ENCODE assay signal across 7 mouse cellular contexts in the genomic region with DNA sequence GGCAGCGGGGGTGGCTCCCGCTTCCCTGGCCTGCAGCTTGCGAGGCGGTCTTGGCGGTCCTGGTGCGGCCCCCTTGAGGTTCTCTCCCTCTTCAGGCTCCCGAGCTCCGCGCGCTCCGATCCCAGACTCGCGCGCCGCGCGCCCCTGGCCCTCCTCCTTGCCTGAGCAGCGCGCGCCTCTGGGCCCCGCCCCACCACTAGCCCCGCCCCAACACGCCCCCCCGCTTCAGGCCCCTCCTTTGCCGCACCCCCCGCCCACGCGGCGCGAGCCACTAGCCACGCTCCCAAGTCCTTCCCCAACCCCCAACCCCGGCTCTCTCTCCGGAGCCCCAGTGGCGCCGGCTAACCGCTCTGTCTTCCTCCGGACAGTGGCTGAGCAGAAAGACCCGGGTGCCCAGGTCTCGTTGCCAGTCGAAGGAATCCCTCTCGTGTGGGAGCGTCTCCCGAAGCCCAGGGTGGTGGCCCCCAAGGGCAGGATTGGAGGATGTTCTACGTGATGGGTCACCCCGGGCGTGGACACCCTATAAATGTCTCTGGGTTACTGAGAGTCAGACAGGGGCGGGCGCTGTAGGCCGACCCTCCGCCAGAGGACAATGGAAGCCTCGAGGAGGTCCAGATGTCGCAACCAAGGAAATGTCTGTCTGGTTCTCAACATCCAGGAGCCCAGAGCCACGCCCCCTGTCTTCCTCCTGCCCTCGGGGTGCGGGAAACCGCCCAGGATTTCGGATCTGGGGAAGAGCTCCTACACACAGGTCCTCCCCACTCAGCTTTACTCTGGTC. TPM values are rescaled to one million over a fixed set of nuclear protein-coding genes. Genes with fewer than 3 reads are reported as not detected.
A peak's percentile ranks its signal among the peaks of the same experiment; 100 is the strongest.
DNase-seq lines count a peak whose midpoint lies in the region; ATAC-seq and TF ChIP-seq lines count a peak whose summit lies in the region.

No protein-coding gene starts in this region.

- DNase-seq in adrenal gland, postnatal 4 days (ENCODE audit: low spot score in 2 of 2) = peak; percentile 73 to 82
- peak; percentile 54 for DNase-seq in liver, adult 2 months (ENCODE audit: extremely low read depth, low read depth, low spot score)
- peak; percentile 71 to 86 for DNase-seq in spleen, postnatal 4 days (ENCODE audit: low spot score in 2 of 2)

- peak overlapping the region; percentile 96 for H3K4me2 ChIP-seq in embryonic facial prominence, embryonic 15.5 days (replicated peaks)
- H3K4me2 ChIP-seq in heart, embryonic 12.5 days = peak overlapping the region; percentile 95
- peak overlapping the region; percentile 99 for H3K4me2 ChIP-seq in kidney, embryonic 16.5 days (replicated peaks; ENCODE audit: low read depth, low read length)

- under 1% methylated on average over 56 of the region's 57 CpGs for WGBS in embryonic facial prominence, embryonic 15.5 days
- WGBS in heart, embryonic 12.5 days = under 1% methylated on average over 50 of the region's 57 CpGs
- under 1% methylated on average over 47 of the region's 57 CpGs for WGBS in kidney, embryonic 16.5 days
- under 1% methylated on average over 55 of the region's 57 CpGs for WGBS in liver, adult 2 months

- peak overlapping the region; percentile 75 for H3K9ac ChIP-seq in embryonic facial prominence, embryonic 15.5 days
- peak overlapping the region; percentile 72 for H3K9ac ChIP-seq in heart, embryonic 12.5 days
- H3K9ac ChIP-seq in kidney, embryonic 16.5 days (replicated peaks; ENCODE audit: low read length) = peak overlapping the region; percentile 79
- H3K9ac ChIP-seq in liver, adult 2 months (ENCODE audit: low read depth, low read length) = peak overlapping the region; percentile 80

- peak; percentile 84 for ATAC-seq in embryonic facial prominence, embryonic 15.5 days (ENCODE audit: insufficient number of reproducible peaks, low FRiP score, low TSS enrichment, low read depth)
- peak; percentile 74 for ATAC-seq in heart, embryonic 12.5 days (ENCODE audit: insufficient number of reproducible peaks, low FRiP score)
- ATAC-seq in kidney, embryonic 16.5 days (ENCODE audit: low FRiP score, low TSS enrichment) = peak; percentile 87
- ATAC-seq in monocyte, adult 5-6 weeks (replicated peaks; ENCODE audit: insufficient number of reproducible peaks, low FRiP score, low TSS enrichment, poor library complexity, severe bottlenecking) = peak; percentile 42

- peak; percentile 51; the same call in 1 of the 2 replicates for TF ChIP-seq POLR2A in liver, adult 2 months (IDR thresholded peaks at IDR 0.05; ENCODE audit: extremely low read depth, insufficient read depth, low read length)

- no peaks in the 10 kb centered on the region; the same call in 1 of the 2 replicates for H3K79me2 ChIP-seq in liver, adult 2 months (ENCODE audit: control insufficient read depth, insufficient read depth, low read length)

- H3K27ac ChIP-seq in embryonic facial prominence, embryonic 15.5 days (replicated peaks) = peak overlapping the region; percentile 73
- H3K27ac ChIP-seq in heart, embryonic 12.5 days (ENCODE audit: poor library complexity, severe bottlenecking) = 0 out of 2 replicates have a peak overlapping the region, but pooled peaks have one; percentile 43
- peak overlapping the region; percentile 85 for H3K27ac ChIP-seq in kidney, embryonic 16.5 days (ENCODE audit: low read length)
- peak overlapping the region; percentile 55 for H3K27ac ChIP-seq in liver, adult 2 months (replicated peaks; ENCODE audit: insufficient read depth, low read depth, low read length)

- H3K9me3 ChIP-seq in embryonic facial prominence, embryonic 15.5 days (replicated peaks) = no peaks in the 10 kb centered on the region
- H3K9me3 ChIP-seq in heart, embryonic 12.5 days (replicated peaks) = no peaks in the 10 kb centered on the region
- H3K9me3 ChIP-seq in kidney, embryonic 16.5 days (ENCODE audit: low read length) = no peaks in the 10 kb centered on the region

- H3K27me3 ChIP-seq in embryonic facial prominence, embryonic 15.5 days = no peaks in the 10 kb centered on the region
- peaks cover 25% of the 10 kb centered on the region for H3K27me3 ChIP-seq in heart, embryonic 12.5 days (replicated peaks)
- no peaks in the 10 kb centered on the region for H3K27me3 ChIP-seq in kidney, embryonic 16.5 days (ENCODE audit: insufficient read depth, low read length)
- H3K27me3 ChIP-seq in liver, adult 2 months (ENCODE audit: control insufficient read depth, insufficient read depth, low read length) = no peaks in the 10 kb centered on the region

- H3K4me1 ChIP-seq in embryonic facial prominence, embryonic 15.5 days = peaks cover 28% of the 10 kb centered on the region
- peaks cover 20% of the 10 kb centered on the region for H3K4me1 ChIP-seq in heart, embryonic 12.5 days (replicated peaks)
- peaks cover 25% of the 10 kb centered on the region for H3K4me1 ChIP-seq in kidney, embryonic 16.5 days (ENCODE audit: insufficient read depth, low read length)
- H3K4me1 ChIP-seq in liver, adult 2 months (ENCODE audit: control insufficient read depth, insufficient read depth, low read length) = peaks cover 14% of the 10 kb centered on the region

- no peak for TF ChIP-seq CTCF in liver, adult 2 months (IDR thresholded peaks at IDR 0.05; ENCODE audit: low read depth, low read length)

- no peaks in the 10 kb centered on the region for H3K36me3 ChIP-seq in embryonic facial prominence, embryonic 15.5 days
- H3K36me3 ChIP-seq in heart, embryonic 12.5 days = peaks cover 4% of the 10 kb centered on the region; the same call in 1 of the 2 replicates
- H3K36me3 ChIP-seq in kidney, embryonic 16.5 days (ENCODE audit: insufficient read depth, low read length) = 0 out of 2 replicates have a peak, but pooled peaks cover under 1% of the 10 kb centered on the region
- H3K36me3 ChIP-seq in liver, adult 2 months (ENCODE audit: control insufficient read depth, insufficient read depth, low read length) = no peaks in the 10 kb centered on the region

- peak overlapping the region; percentile 76 for H3K4me3 ChIP-seq in embryonic facial prominence, embryonic 15.5 days (replicated peaks)
- peak overlapping the region; percentile 65 for H3K4me3 ChIP-seq in heart, embryonic 12.5 days
- peak overlapping the region; percentile 80 for H3K4me3 ChIP-seq in kidney, embryonic 16.5 days (ENCODE audit: low read length)
- H3K4me3 ChIP-seq in liver, adult 2 months (ENCODE audit: insufficient read depth, low read depth, low read length) = peak overlapping the region; percentile 76

RNA-seq across cellular contexts. Expression of a gene that starts 1.4 kb away (rescaled TPM):
- total RNA-seq in adrenal gland, postnatal 4 days (2021) = 10 to 100 TPM; 15.6 to 18.6 TPM
- polyA plus RNA-seq in embryonic facial prominence, embryonic 15.5 days (2015; fragmentation: Nextera tagmentation; extraction: Ambion mirVana) = 8.2 and 9.1 TPM in 2 replicates
- 1.5 and 1.9 TPM in 2 replicates for polyA plus RNA-seq in heart, embryonic 12.5 days (2016; fragmentation: Nextera tagmentation; extraction: Ambion mirVana)
- 5.0 and 5.3 TPM in 2 replicates for polyA plus RNA-seq in kidney, embryonic 16.5 days (2015; fragmentation: Nextera tagmentation; extraction: Ambion mirVana)
- total RNA-seq in liver, adult 2 months (2014; rRNA removed) = 0.65 and 1.4 TPM in 2 replicates
- polyA plus RNA-seq in liver, adult 2 months (2012; rRNA removed) = 3.3 and 6.1 TPM in 2 replicates
- 9.8 to 17.4 TPM (median 10.7 TPM) in 3 replicates for total RNA-seq in monocyte, adult 5-6 weeks (2017)

RNA-seq across cellular contexts. Expression of a gene that starts 46.2 kb away (rescaled TPM):
- 10 to 100 TPM; 35.4 to 36.7 TPM for total RNA-seq in adrenal gland, postnatal 4 days (2021)
- 50.3 and 52.2 TPM in 2 replicates for polyA plus RNA-seq in embryonic facial prominence, embryonic 15.5 days (2015; fragmentation: Nextera tagmentation; extraction: Ambion mirVana)
- polyA plus RNA-seq in heart, embryonic 12.5 days (2016; fragmentation: Nextera tagmentation; extraction: Ambion mirVana) = 41.8 and 48.1 TPM in 2 replicates
- polyA plus RNA-seq in kidney, embryonic 16.5 days (2015; fragmentation: Nextera tagmentation; extraction: Ambion mirVana) = 47.1 and 52.0 TPM in 2 replicates
- total RNA-seq in liver, adult 2 months (2014; rRNA removed) = 2.0 and 2.1 TPM in 2 replicates
- polyA plus RNA-seq in liver, adult 2 months (2012; rRNA removed) = 3.2 and 4.8 TPM in 2 replicates
- 11.6 to 44.1 TPM (median 27.7 TPM) in 3 replicates for total RNA-seq in monocyte, adult 5-6 weeks (2017)

Comparison
In these comparisons a context has a peak if more than half of its experiments do, and no peak if none do; other contexts are left out.
1. Peak in every context shown above with its lines: DNase-seq, ATAC-seq, H3K4me3 ChIP-seq and H3K27ac ChIP-seq.